Mouse (Mus musculus): ENCODE data around the gene Ifnar2. TPM values are rescaled to one million over a fixed set of nuclear protein-coding genes. Genes with fewer than 3 reads are reported as not detected.

The Ifnar2 gene
- 61.0 and 154 TPM in 2 replicates for polyA plus RNA-seq (2012; ENCODE audit: low replicate concordance)

GRCm38 (mm10) chr16:91372577-91373472 lies at the start of gene Ifnar2:
TSS of gene Ifnar2 (plus strand) at chr16:91372783.

DNA sequence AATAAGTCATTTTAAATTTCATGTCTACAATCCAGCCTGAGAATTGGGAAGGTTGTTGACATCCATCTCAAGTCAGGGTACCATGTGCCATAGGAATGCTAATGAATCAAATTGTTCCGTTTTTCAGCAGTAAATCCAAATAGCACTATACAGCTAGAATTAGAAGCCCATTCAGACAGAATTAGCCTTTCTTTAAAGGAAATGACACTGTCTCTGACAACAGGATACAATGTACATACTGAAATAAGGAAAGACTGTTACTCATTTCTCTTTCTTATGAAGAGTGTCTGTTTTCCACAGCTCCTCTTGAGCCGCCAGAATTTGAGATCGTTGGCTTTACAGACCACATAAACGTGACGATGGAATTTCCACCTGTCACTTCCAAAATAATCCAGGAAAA lies 18.8 kb downstream of the Ifnar2 start, which contains the start of gene Gm21970:
Gene Gm21970 (plus strand): TSS at position 301 of the 400 bp plus-strand sequence.

DNA sequence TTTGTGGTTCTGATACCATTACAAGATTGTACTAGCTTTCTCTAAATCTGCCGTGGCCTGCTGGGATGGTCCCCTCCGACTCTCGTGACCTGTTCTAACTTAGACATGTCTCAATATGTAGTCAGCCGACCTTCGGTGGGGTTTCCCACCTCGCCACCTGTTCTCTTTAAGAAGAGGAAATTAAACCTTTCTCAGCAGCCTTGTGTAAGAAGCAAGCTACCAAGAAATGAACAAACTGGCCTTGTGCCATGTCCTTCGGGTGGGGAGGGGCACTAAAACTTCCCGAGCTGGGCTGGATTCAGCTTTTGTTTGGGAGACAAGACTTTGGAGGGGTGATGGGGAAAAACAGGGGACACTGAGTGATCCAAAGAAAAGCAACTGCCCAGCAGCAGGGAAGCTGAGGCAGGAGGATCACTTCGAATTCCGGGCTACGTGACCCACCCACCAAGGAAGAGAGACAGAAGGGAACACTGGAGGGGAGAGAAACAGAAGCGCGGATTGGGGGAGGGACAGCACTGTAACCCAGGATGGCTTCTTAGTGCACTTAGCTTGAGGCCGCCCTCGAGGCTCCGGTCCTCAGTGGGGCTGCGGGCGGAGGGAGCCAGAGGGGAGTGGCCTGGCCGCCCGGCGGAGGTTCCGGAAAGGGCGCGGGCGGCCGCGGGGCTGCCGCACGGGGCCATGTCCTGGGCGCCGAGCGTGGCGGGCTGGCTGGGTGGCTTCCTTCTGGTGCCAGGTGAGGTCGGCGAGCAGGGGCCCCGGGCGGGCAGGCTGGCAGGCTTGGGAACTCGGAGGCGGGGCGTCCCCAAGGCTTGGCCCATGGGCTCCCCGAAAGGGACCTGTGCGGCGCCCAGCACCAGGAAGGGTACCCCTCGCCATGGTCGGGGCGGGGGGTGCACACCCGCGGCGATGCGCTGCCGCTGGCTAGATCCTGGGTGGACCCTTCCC lies 33.3 kb downstream of the Ifnar2 start, which contains the start of gene Il10rb:
Gene Il10rb (plus strand): TSS at position 525 of the 945 bp plus-strand sequence.

Other genes starting within 250 kb of the Ifnar2 start
- not detected in 2 replicates for gene Olig2, start 147.3 kb upstream of the Ifnar2 start, polyA plus RNA-seq (2012; ENCODE audit: low replicate concordance)
- 0.09 and 0.39 TPM in 2 replicates for gene Olig1, start 103.0 kb upstream of the Ifnar2 start, polyA plus RNA-seq (2012; ENCODE audit: low replicate concordance)
- not detected in 2 replicates for gene Gm21970, start 18.9 kb downstream of the Ifnar2 start, polyA plus RNA-seq (2012; ENCODE audit: low replicate concordance)
- gene Il10rb, start 33.4 kb downstream of the Ifnar2 start, polyA plus RNA-seq (2012; ENCODE audit: low replicate concordance), result 34.3 and 38.9 TPM in 2 replicates
- gene Ifnar1, start 112.5 kb downstream of the Ifnar2 start, polyA plus RNA-seq (2012; ENCODE audit: low replicate concordance), result 24.0 and 33.7 TPM in 2 replicates
- gene Ifngr2, start 174.3 kb downstream of the Ifnar2 start, polyA plus RNA-seq (2012; ENCODE audit: low replicate concordance), result 28.8 and 98.8 TPM in 2 replicates
- gene Tmem50b, start 225.0 kb downstream of the Ifnar2 start, polyA plus RNA-seq (2012; ENCODE audit: low replicate concordance), result 4.2 and 6.8 TPM in 2 replicates
- 1.1 and 1.7 TPM in 2 replicates for gene Dnajc28, start 246.2 kb downstream of the Ifnar2 start, polyA plus RNA-seq (2012; ENCODE audit: low replicate concordance)

Data from hematopoietic multipotent progenitor cell, adult 10-12 weeks (in vitro differentiated cells).